Mouse (Mus musculus): ENCODE data around the gene Car10.
A peak's percentile ranks its signal among the peaks of the same experiment; 100 is the strongest.

Car10 gene

DNA sequence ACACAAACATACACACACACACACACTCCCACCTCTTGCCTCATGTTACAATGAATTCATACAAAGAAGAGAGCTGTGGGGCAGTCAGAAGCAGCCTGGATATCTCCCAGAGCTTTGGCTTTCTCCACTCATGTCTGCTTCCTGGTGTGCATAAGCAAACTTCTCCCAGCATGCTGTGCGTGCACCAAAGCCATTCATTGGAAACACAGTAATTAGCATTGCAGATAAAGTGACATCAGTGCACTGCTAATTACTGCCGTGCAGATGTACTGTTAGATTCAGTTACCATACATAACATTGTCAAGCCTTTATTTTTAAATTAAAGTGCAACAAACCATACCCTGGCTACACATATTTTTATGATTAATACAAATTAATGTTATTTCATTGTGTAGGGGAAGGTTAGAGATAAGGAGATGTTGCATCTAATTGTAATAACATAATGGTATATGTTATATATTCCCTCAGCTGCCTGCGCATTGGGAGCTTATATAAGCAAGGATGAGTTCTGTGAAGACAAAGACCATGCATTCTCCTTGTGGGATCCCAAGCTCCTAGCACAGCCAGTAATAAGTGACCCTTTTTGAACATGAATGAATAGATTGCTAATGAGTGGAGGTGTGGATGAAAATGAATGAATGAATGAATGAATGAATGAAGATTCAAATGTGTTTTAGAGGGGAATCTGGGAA is 390.2 kb downstream of the Car10 start:
- DNase-seq (ENCODE audit: inconsistent age in 2 of 2, low spot score in 1 of 2) = no peak

DNA sequence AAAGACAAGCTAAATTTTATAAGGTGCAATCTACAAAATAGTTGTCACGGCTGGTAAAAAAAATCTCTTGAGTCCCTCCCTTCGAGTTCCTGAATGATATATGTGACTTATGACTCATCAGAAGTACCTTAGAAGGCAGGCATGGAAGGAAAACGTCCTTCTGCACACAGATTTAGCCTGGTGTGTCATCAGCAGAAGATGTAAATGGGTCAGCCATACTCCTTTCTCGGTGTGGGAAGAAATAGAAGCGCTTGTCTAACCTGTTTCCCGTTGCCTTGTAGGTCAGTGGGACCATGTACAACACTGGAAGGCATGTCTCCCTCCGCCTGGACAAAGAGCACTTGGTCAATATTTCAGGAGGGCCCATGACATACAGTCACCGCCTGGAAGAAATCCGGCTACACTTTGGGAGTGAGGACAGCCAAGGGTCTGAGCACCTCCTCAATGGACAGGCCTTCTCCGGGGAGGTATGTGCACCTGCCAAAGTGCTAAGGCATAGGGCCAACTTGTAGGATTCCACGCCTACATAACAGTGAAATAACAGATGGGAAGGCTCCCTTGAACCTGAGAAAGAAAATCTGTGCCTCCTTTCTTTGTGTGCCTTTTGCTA is 392.5 kb downstream of the Car10 start:
- DNase-seq (ENCODE audit: inconsistent age in 2 of 2, low spot score in 1 of 2) = no peak

DNA sequence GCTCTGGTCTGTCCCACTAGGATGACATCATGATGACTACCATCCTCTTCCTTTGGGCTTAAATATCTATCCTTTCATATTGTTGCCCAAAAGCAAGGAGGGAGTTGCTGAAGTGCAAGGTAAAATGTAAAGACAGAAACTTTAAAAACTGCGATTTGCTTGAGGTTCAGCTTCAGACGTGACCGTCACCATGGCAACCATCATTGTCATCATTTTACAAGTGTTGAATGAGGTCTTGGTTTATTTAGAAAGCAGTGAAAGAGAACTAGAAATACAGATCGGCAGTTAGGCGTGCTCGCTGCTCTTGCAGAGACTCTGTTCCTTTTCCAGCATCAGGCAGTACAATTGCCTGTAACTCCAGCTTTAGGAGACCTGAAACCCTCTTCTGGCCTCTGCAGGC is 400.1 kb downstream of the Car10 start:
- no peak for DNase-seq (ENCODE audit: inconsistent age in 2 of 2, low spot score in 1 of 2)

DNA sequence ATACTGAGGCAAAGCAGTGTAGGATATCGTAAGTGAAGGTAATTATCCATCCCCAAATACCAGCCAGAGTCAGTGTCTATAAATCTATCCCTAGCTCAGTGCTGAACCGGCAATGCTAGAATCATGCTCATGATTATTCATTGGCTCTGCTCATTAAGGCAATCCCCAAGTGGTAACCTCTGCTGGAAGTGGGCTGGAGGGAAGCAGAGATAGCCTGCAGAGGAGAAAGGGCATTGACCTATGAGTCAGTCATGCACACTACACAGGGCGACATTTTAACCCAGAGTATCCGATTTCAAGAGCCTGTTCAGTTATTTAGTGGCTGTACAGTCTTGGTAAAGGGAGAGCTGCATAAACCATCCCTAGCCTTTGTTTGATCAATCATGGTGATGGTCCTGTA is 402.6 kb downstream of the Car10 start:
- DNase-seq (ENCODE audit: inconsistent age in 2 of 2, low spot score in 1 of 2) = peak; percentile 22 to 55

DNA sequence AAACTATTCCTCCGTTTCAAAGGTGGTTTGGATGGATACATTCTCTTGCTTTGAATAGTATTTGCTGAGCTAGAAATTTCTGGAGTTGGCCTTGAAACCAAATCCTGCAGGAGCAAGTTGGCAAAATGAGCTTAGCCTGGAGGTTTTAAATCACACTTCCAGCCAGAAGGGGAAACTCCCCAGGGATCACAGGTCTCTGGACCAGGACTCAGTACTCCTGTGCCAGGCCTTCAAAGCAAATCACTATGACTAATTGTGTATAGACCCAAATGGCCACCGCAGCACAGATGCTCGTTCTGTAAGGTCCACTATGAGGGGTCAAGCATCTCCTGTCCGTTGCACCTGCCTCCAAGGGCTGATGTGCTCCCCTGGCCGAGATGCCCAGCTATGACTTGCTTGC is 403.8 kb downstream of the Car10 start:
- DNase-seq (ENCODE audit: inconsistent age in 2 of 2, low spot score in 1 of 2) = no peak

DNA sequence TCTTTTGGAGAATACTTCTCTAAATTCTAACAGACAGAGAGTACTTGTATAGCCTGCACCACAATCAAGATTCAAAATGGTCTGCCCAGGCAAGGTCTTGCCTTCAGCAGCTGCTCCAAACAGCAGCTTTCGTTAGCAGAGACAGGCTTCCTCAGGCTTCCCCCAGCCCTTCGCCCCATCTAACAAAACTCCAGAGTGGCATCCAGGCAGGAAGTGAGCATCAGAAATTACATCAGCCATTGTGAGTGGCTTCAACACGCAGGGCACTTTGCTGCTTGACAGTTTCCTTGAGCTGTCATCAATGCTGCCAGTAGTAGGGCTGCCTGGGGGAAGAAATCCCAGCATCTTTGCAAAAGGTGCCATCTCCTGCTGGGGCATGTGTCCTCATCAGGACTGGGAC is 405.0 kb downstream of the Car10 start:
- DNase-seq (ENCODE audit: inconsistent age in 2 of 2, low spot score in 1 of 2) = peak in 1 of 2 experiments; percentile 16

DNA sequence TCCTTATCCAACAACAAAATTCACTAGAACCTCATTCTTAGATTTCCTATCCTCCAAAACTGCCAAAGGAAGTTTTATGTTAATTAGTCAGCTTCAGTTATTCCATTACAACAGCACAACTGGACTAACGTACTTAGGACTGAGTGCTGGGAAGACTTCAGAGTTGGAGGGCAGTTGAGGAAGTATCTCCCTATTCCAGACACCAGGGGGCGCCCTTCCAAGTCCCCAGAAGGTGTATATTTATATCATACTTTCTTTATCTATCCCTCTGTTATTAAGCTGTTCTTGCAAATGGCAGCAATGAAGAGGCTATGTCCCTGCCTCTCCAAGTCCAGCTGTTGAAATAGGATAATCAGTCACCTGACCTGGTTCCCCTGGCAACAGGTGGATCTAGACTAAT is 405.6 kb downstream of the Car10 start:
- DNase-seq (ENCODE audit: inconsistent age in 2 of 2, low spot score in 1 of 2) = peak; percentile 37 to 75

DNA sequence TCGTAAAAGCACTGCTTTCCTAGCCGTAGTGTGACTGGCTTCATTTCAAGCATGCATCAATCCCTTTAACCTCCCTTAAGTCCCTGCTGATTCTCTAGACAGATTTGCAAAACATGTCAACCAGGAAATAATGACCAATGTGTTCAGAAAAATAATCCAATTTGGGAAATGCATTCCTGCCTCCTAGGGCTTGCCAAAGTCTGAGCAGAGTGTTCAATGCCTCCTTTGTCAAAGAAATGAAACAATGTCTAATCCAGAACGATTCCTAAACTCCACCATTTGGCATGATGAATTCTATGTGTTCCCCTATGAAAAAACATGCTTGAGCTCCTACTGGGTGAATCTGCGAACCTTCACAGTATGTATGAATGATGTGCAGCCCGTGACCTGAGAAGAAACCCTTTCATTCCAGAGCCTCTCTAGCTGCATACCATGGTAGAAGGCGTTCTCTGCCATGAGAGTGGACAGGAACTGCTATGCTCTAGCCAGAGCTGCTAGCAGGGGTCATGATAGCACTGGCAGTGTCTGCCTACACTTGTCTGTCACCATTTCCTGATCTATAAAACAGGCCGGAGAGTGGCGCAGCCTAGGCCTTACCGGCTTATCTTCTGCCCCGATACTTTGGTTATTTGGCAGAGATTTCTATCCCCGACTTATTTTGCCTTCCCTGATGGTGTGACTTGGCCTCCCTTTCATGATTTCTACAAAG is 411.9 kb downstream of the Car10 start:
- peak in 1 of 2 experiments; percentile 14 for DNase-seq (ENCODE audit: inconsistent age in 2 of 2, low spot score in 1 of 2)

DNA sequence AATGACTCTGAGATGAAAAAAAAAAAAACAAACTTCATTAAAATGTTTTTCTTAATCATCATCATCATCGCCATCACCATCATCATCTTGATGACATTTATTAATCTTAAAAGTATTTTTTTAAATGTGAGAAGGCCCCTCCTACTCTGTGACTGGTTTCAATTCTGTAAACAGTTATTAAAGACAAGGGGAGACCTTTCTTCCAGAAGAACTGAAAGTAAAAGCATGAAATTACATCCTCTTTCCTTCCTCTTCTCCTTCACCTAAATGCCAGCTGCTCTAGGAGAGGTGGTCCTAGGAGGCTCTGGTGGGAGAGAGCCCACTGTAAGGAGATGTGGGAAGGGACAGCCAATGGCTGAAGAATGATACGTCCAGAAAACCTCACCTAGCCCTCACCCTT is 415.0 kb downstream of the Car10 start:
- no peak for DNase-seq (ENCODE audit: inconsistent age in 2 of 2, low spot score in 1 of 2)

DNA sequence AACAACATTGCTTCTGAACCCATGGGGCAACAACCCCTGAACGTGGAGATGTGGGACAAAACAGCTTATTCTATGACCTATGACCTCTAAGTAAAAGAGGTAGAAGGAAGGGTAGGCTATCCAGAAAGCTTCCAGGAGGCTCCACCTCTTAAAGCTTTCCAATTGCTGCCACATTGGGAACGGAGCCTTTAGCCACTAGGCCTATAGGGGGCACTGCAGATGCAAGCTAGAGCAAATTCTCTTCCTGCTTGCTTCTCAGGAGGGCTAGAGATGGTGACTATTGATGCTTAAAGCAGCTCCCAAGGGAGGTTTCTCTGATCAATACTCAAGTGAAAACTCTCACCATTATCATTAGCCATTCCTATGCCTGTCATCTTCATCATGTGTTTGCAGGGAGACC is 416.6 kb downstream of the Car10 start:
- DNase-seq (ENCODE audit: inconsistent age in 2 of 2, low spot score in 1 of 2) = peak in 1 of 2 experiments; percentile 54

DNA sequence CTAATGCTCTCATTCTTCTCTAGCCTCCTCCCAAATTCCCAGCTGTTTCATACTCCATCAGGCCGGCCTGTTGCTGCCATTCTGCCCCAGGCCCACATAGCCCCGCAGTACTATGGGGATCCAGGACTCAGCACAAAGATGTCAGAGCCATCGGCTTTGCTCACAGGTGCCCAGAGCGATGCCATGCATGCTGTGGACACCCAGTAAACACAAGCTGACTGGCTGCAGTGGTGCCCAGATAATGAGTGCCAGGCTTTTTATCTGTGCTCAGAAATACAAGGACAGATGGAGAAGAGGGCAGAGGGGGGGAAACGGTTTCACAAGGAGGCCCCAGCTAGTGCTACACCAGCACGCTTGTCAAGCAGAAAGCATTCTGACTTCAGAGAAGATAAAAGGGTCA is 417.7 kb downstream of the Car10 start:
- peak; percentile 37 to 61 for DNase-seq (ENCODE audit: inconsistent age in 2 of 2, low spot score in 1 of 2)

DNA sequence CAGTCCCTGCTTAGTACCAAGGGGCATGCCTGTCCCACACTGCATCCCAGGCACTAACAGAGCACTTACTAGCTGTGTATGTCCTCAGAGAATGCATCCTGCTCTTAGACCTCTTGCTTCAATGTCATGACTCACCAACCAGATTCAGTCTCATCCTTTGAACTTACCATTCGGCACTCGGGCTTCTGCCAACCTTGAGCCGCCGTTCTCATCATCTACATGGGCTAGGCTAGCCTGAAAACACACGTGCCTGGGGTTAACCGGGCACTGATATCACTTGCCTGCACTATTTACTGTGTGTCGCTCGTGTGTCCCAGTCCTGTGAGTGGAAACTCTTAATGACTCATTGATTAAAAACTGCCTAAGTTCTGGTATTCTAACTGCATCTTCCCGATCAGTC is 418.4 kb downstream of the Car10 start:
- peak; percentile 75 to 79 for DNase-seq (ENCODE audit: inconsistent age in 2 of 2, low spot score in 1 of 2)

DNA sequence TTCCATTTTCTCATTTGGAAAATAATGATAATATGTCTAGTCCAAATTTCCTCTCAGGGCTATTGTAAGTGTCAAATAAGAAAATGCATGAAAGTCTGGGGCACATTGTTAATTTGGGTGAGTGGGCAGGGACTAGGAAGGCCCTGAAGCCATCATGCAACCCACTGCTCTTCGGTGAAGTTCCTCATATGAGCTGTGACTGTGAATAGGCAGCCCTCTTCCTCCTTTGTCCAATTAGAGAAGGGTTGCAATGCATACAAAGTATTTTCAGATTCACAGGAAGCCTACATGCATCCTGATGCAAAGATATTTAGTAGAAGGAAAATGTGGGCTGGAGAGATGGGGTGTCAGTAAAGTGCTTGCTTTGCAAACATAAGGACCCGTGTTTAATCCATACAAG is 419.1 kb downstream of the Car10 start:
- no peak for DNase-seq (ENCODE audit: inconsistent age in 2 of 2, low spot score in 1 of 2)

DNA sequence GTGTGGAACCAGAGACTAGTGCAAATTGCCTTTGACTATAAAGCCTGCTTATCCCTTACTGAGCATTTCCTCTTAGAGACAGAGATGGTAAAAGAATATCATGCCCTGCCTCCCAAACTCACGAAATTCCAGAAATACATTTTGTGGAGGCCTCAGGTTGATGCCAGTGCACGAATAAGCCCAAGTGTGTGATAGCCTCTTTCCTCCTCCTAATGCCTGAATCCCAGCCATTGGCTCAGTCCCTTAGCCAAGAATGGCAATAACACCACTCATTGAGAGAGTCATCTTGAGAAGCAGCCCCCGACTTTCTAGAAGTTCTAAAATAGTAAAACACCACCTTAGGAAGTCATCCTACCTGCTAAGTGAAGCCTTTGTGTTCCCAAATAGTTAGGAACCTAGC is 424.7 kb downstream of the Car10 start:
- no peak for DNase-seq (ENCODE audit: inconsistent age in 2 of 2, low spot score in 1 of 2)

DNA sequence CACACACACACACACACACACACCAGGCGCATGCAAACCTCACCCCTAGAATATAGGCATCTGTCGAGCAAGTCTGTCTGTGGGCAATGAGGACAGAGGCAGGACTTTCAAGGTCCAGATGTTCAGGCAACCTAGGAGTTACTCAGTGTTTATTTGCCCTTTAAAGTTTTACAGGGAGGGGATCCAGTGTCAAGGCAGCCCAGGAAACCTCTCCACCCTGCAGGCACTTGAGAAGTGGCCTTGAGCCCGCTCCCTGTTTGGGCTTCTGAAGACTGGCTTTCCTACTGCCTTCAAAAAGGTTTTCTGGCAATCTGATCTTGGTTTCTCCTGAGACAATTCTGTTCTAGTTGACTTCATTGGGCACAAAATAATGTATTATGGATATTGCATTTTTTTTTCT is 428.1 kb downstream of the Car10 start:
- peak; percentile 66 to 80 for DNase-seq (ENCODE audit: inconsistent age in 2 of 2, low spot score in 1 of 2)

DNA sequence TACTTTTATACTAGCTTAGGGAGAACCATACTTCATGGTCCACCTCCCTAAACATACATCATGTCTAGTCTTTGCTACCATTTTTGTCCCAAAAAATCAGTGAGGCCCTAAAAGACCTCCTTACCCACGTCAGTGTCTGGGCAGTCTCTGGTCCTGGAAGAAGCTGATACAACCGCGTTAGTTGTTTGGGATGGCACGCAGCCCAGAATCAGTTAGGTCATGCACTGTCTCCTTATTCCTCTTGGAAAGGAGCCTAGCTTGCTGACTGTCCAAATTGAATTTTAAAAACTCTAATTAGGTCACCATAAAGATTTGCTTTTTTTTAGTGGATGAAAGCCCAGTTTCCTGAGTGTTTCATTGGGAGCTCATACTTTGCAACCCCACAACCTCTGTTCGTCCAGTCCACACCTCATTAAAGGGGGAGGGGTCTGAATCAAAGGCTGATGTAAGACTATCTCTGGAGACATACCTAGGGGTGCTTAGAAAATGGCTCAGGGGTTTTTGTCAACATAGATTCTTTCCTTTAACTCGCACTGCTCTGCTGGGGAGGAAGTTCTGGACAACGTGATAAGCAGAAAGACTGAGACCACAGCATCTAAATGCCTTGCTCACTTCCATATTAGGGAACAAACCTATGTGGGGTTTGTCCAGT is 433.3 kb downstream of the Car10 start:
- peak; percentile 89 to 94 for DNase-seq (ENCODE audit: inconsistent age in 2 of 2, low spot score in 1 of 2)

DNA sequence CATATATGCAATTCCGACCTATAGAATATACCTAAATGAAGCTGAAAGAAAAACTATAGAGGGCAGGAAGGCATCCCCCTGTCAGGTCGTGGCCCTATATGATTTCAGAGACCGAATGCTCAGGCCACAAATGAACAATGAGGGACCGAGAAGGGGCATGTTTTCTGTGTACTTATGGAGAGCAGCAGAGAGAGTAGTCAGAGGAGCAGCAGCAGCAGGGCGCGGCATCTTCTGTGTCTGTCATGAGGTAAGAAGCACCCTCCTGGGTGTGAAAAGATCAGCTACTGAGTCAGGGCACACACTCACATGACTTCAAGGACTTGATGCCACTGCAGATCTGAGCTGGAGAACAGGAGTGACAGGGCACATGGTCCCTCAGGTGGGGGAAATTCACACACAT is 438.4 kb downstream of the Car10 start:
- no peak for DNase-seq (ENCODE audit: inconsistent age in 2 of 2, low spot score in 1 of 2)

DNA sequence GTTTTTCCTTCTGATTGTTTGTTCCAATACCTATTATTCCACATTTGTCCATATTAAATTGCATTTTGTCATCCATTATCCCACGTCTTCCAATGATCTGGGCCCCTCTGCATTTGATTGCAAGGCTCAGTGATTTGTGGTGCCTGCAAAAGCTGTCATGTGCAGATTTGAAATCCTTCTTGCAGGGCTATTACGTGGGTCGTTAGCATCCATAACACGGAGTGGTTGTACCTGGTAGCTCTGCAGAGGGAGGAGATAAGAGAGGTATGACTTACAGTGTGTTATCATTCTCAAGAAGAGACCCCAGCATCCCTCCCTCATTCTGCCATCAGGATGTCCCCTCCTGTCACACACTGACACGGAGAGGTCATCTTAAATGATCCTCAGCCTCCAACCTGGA is 451.1 kb downstream of the Car10 start:
- DNase-seq (ENCODE audit: inconsistent age in 2 of 2, low spot score in 1 of 2) = no peak

DNA sequence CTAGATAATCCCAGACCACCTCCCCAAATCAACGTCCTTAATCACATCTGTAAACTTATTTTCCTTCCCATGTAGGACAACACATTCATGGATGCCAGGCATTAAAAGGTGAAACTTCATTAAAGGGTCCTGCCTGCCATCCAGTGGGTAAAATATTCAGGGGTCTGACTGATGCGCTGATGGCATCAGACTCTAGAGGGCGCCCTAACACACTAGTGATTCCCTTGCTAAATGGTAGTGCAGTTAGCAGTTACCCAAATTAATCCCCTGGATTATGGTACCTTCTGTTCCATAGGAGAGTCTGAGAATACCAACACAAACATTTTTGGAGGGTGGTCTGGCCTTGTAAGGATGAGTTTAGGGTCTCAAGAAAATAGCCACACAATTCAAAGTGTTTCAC is 453.1 kb downstream of the Car10 start:
- DNase-seq (ENCODE audit: inconsistent age in 2 of 2, low spot score in 1 of 2) = peak; percentile 20 to 79

DNA sequence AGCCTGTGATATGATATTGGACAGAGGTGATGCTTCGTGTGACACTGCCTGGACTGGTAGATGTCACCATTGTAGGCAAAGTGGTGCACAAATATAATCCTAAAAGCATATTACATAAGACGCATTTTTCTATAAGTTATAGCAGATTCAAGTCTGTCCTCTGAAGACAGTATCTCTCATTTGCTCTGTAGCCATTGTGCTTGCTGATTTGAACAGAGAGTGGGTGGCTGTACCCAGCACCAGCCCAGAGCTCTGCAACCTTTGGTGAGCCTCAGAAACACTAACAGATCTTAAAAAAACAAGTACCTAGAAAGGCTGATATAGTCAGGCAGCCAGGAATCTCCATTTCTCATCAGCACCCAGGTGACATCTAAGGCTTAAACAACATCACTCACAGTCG is 461.3 kb downstream of the Car10 start:
- DNase-seq (ENCODE audit: inconsistent age in 2 of 2, low spot score in 1 of 2) = no peak

DNA sequence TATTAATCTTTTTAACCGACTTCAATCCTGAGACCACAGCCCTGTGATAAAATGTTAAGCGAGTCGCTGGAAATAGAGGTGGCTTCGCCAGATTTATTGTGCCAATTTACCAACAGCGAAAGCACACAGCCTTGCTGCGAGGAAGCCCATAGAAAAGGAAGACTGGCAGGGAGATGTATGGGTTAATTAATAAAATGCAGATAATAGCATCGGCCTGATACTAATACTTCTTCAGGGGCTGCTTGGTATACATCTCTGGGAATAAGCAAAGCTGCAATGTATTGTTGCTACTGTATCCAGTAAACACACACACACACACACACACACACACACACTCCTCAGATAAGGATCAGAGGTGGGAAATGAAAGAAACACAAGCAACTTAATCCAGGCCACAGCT is 462.7 kb downstream of the Car10 start:
- no peak for DNase-seq (ENCODE audit: inconsistent age in 2 of 2, low spot score in 1 of 2)

DNA sequence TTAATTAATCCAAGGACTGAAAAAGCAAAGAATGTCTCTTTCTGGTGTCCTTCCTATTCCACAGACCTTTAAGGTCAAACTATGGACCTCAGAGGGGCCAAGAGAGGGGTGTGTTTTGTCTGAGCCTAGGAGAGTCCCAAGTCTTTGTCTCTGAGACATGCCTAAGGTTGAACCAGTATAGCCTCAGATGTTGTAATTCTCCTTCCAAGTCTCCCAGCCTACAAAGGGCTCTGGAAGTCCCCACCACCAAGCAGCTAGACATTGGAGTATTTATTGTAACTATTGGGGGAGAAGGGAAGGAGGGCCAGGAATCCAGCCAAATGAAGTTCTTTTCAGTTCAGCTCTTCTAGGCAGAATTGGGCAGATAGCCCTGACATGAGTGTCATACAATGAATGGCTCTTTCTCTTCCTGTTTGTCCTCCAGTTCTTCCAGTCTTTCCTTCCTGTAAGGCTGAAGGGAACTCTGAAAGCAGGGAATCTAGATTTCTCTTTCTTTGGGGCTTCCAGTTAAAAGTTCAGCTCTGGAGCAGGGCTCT is 464.6 kb downstream of the Car10 start:
- DNase-seq (ENCODE audit: inconsistent age in 2 of 2, low spot score in 1 of 2) = no peak

All from adrenal gland, adult (tissue).